Mouse (Mus musculus) bone marrow macrophage, adult 2 months (primary cell): ENCODE measurements around the gene Hist1h2bq.

Experiments
- CTCF ChIP-seq: IDR thresholded peaks from 2 replicates; pipeline ENCODE4 v1.5.1; 2012; ENCODE audit warnings: low read depth, mild to moderate bottlenecking, low read length, moderate library complexity
- POLR2A ChIP-seq: IDR thresholded peaks from 2 replicates; pipeline ENCODE4 v1.6.1; 2012; ENCODE audit warnings: mild to moderate bottlenecking, low read depth, low read length, borderline replicate concordance

- no peak for TF ChIP-seq CTCF
- no peak for TF ChIP-seq POLR2A
Measured at GRCm38 (mm10) chr13:21783255-21783617, 26.8 kb downstream of the Hist1h2bq start, which contains the start of gene Hist1h3i.
